ENCODE assay signal across 8 mouse cellular contexts in the genomic region with DNA sequence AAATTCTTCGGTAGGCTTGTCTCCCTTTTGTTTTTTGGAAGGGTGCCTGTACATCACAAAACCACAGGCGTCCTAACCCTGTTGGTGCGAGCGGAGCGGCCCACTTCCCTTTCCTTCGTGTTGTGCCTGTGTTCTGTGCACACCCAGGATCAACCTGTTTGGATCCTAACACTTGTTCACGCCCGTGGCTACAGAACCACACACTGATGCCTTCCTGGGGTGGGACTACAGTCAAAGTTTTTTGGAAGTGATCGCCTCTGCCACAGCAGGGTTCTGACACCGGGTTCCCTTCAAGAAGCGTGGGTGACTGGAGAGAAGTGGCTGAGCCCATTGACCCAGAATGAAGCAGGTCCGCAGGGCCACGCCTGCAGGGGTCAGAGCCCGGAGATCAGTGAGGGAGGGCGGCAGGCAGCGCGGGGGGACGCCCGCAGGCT. TPM values are rescaled to one million over a fixed set of nuclear protein-coding genes. Genes with fewer than 3 reads are reported as not detected.
DNase-seq lines count a peak whose midpoint lies in the region; ATAC-seq and TF ChIP-seq lines count a peak whose summit lies in the region.

No protein-coding gene starts in this region.

- no peaks in the 10 kb centered on the region for H3K27me3 ChIP-seq in heart, embryonic 15.5 days
- H3K27me3 ChIP-seq in erythroblast, embryonic 14.5 days (ENCODE audit: control insufficient read depth), result no peaks in the 10 kb centered on the region
- H3K27me3 ChIP-seq in limb, embryonic 15.5 days, result no peaks in the 10 kb centered on the region

- peak overlapping the region; percentile 63 for H3K4me2 ChIP-seq in heart, embryonic 15.5 days
- H3K4me2 ChIP-seq in limb, embryonic 15.5 days, result peak overlapping the region; percentile 64

- peak overlapping the region; percentile 95 for H3K9ac ChIP-seq in heart, embryonic 15.5 days
- peak overlapping the region; percentile 93 for H3K9ac ChIP-seq in ES-E14 (ENCODE audit: insufficient read depth, low read depth, low read length, poor library complexity, severe bottlenecking)
- peak overlapping the region; percentile 66 for H3K9ac ChIP-seq in limb, embryonic 15.5 days

- no peak for DNase-seq in heart, postnatal 25 days (ENCODE audit: low spot score)
- no peak for DNase-seq in ES-E14 (ENCODE audit: low read depth, low spot score)
- DNase-seq in skeletal muscle tissue, adult 2 months (ENCODE audit: low read depth, low spot score), result peak; percentile 13
- DNase-seq in urinary bladder, adult 18-20 months (ENCODE audit: low spot score in 2 of 2), result no peak
- no peak for DNase-seq in thymus, postnatal 36 days

- H3K4me3 ChIP-seq in heart, embryonic 15.5 days, result peak overlapping the region; percentile 94
- H3K4me3 ChIP-seq in ES-E14 (ENCODE audit: insufficient read depth in 1 of 2, low read depth in 1 of 2, low read length in 2 of 2, poor library complexity in 1 of 2, severe bottlenecking in 1 of 2), result peak overlapping the region; percentile 96 to 99
- H3K4me3 ChIP-seq in erythroblast, embryonic 14.5 days (replicated peaks), result peak overlapping the region; percentile 86
- H3K4me3 ChIP-seq in limb, embryonic 15.5 days, result peak overlapping the region; percentile 86

- peaks cover 17% of the 10 kb centered on the region for H3K4me1 ChIP-seq in heart, embryonic 15.5 days (replicated peaks)
- H3K4me1 ChIP-seq in ES-E14 (ENCODE audit: control insufficient read depth in 2 of 2, insufficient read depth in 2 of 2, low read length in 2 of 2, poor library complexity in 1 of 2), result peaks cover 5 to 6% of the 10 kb centered on the region in 2 experiments
- peaks cover 49% of the 10 kb centered on the region for H3K4me1 ChIP-seq in erythroblast, embryonic 14.5 days (ENCODE audit: control insufficient read depth)
- H3K4me1 ChIP-seq in limb, embryonic 15.5 days, result peaks cover 14% of the 10 kb centered on the region

- peak overlapping the region; percentile 96 for H3K27ac ChIP-seq in heart, embryonic 15.5 days
- peak overlapping the region; percentile 46 for H3K27ac ChIP-seq in ES-E14 (ENCODE audit: insufficient read depth, low read depth, low read length, poor library complexity, severe bottlenecking)
- H3K27ac ChIP-seq in limb, embryonic 15.5 days, result peak overlapping the region; percentile 94

- intact Hi-C loops in heart, postnatal 25 days (cut with DNase I), result loop anchor here (2.0 kb wide), 1 partner anchor 31 kb away; a partner anchor contains a TSS

- peaks cover 24% of the 10 kb centered on the region for H3K36me3 ChIP-seq in heart, embryonic 15.5 days
- H3K36me3 ChIP-seq in ES-E14 (ENCODE audit: control insufficient read depth, insufficient read depth, low read length, poor library complexity, severe bottlenecking), result no peaks in the 10 kb centered on the region; the same call in 1 of the 2 replicates
- H3K36me3 ChIP-seq in erythroblast, embryonic 14.5 days (ENCODE audit: control insufficient read depth), result peaks cover 5% of the 10 kb centered on the region
- peaks cover 12% of the 10 kb centered on the region for H3K36me3 ChIP-seq in limb, embryonic 15.5 days

- in situ Hi-C loops in ES-E14 (cut with MboI; ENCODE audit: low sequenced_read_pairs in 2 of 2, unreplicated experiment in 2 of 2), result no loop called here

- under 1% methylated on average over 19 of the region's 19 CpGs for WGBS in heart, embryonic 15.5 days
- under 1% methylated on average over 19 of the region's 19 CpGs for WGBS in limb, embryonic 15.5 days

- H3K9me3 ChIP-seq in heart, embryonic 15.5 days (replicated peaks), result no peaks in the 10 kb centered on the region
- H3K9me3 ChIP-seq in ES-E14 (ENCODE audit: control insufficient read depth, insufficient read depth, low read depth, low read length), result no peaks in the 10 kb centered on the region
- H3K9me3 ChIP-seq in erythroblast, embryonic 14.5 days (ENCODE audit: control insufficient read depth, low read length), result no peaks in the 10 kb centered on the region
- H3K9me3 ChIP-seq in limb, embryonic 15.5 days, result no peaks in the 10 kb centered on the region

- ATAC-seq in heart, embryonic 15.5 days (replicated peaks; ENCODE audit: insufficient number of reproducible peaks, insufficient read depth, low FRiP score, low read depth), result peak; percentile 23
- peak; percentile 41 for ATAC-seq in limb, embryonic 15.5 days (ENCODE audit: insufficient number of reproducible peaks, low FRiP score, low TSS enrichment, low read depth)

TF ChIP-seq in ES-E14, 5 proteins besides CTCF, POLR2A, EP300 and RAD21:
- TF ChIP-seq MAFK (IDR thresholded peaks at IDR 0.05; ENCODE audit: insufficient read depth, low read depth, low read length), result no peak
- no peak; the same call in 1 of the 2 replicates for TF ChIP-seq HCFC1 (IDR thresholded peaks at IDR 0.05; ENCODE audit: borderline replicate concordance, insufficient read depth, low read length)
- TF ChIP-seq ZNF384 (IDR thresholded peaks at IDR 0.05; ENCODE audit: low read depth, low read length), result no peak
- TF ChIP-seq CHD2 (IDR thresholded peaks at IDR 0.05; ENCODE audit: low read depth, low read length), result no peak
TF ChIP-seq in ES-E14: peak in this region for 0.

RNA-seq across cellular contexts. Expression of a gene that starts 0.5 kb away (rescaled TPM):
- 236 and 304 TPM in 2 replicates for polyA plus RNA-seq in heart, embryonic 15.5 days (2015; fragmentation: Nextera tagmentation; extraction: Ambion mirVana)
- 1,000 to 10,000 TPM; 1,031 to 1,101 TPM for total RNA-seq in heart, postnatal 25 days (2021)
- 94.5 and 101 TPM in 2 replicates for total RNA-seq in ES-E14 (2012; rRNA removed)
- polyA plus RNA-seq in erythroblast, embryonic 14.5 days (2012), result 0.07 and 0.27 TPM in 2 replicates
- 68.9 and 83.0 TPM in 2 replicates for polyA plus RNA-seq in limb, embryonic 15.5 days (2015; fragmentation: Nextera tagmentation; extraction: Ambion mirVana)

RNA-seq across cellular contexts. Expression of a gene that starts 29.3 kb away (rescaled TPM):
- 0.52 and 0.62 TPM in 2 replicates for polyA plus RNA-seq in heart, embryonic 15.5 days (2015; fragmentation: Nextera tagmentation; extraction: Ambion mirVana)
- under 1 TPM; 0.05 to 0.14 TPM for total RNA-seq in heart, postnatal 25 days (2021)
- total RNA-seq in ES-E14 (2012; rRNA removed), result 0.09 and 0.16 TPM in 2 replicates
- 0.01 TPM in 1 of 2 replicates, not detected in the other for polyA plus RNA-seq in erythroblast, embryonic 14.5 days (2012)
- 0.50 and 0.73 TPM in 2 replicates for polyA plus RNA-seq in limb, embryonic 15.5 days (2015; fragmentation: Nextera tagmentation; extraction: Ambion mirVana)

RNA-seq across cellular contexts. Expression of a gene that starts 31.1 kb away (rescaled TPM):
- 47.5 and 53.4 TPM in 2 replicates for polyA plus RNA-seq in heart, embryonic 15.5 days (2015; fragmentation: Nextera tagmentation; extraction: Ambion mirVana)
- 10 to 100 TPM; 89.2 to 99.7 TPM for total RNA-seq in heart, postnatal 25 days (2021)
- 243 and 307 TPM in 2 replicates for total RNA-seq in ES-E14 (2012; rRNA removed)
- polyA plus RNA-seq in erythroblast, embryonic 14.5 days (2012), result 0.82 and 1.2 TPM in 2 replicates
- 45.9 and 49.6 TPM in 2 replicates for polyA plus RNA-seq in limb, embryonic 15.5 days (2015; fragmentation: Nextera tagmentation; extraction: Ambion mirVana)

RNA-seq across cellular contexts. Expression of a gene that starts 38.0 kb away (rescaled TPM):
- 0.09 and 0.14 TPM in 2 replicates for polyA plus RNA-seq in heart, embryonic 15.5 days (2015; fragmentation: Nextera tagmentation; extraction: Ambion mirVana)
- under 1 TPM; 0.08 TPM for total RNA-seq in heart, postnatal 25 days (2021)
- total RNA-seq in ES-E14 (2012; rRNA removed), result 1.4 and 2.0 TPM in 2 replicates
- not detected in 2 replicates for polyA plus RNA-seq in erythroblast, embryonic 14.5 days (2012)
- polyA plus RNA-seq in limb, embryonic 15.5 days (2015; fragmentation: Nextera tagmentation; extraction: Ambion mirVana), result 0.08 and 0.09 TPM in 2 replicates

Comparison
In these comparisons a context has a peak if more than half of its experiments do, and no peak if none do; other contexts are left out.
1. H3K27ac ChIP-seq: peak in every context shown above with its lines; median percentile 96 in heart, embryonic 15.5 days; 94 in limb, embryonic 15.5 days; 46 in ES-E14.
2. RNA of a gene that starts 0.5 kb away (polyA plus RNA-seq): 236 to 304 TPM in heart, embryonic 15.5 days and 68.9 to 83.0 TPM in limb, embryonic 15.5 days; 0.07 to 0.27 TPM in erythroblast, embryonic 14.5 days; every median in the first group is over 10 times any median in the second.
3. RNA of a gene that starts 31.1 kb away (polyA plus RNA-seq): 47.5 to 53.4 TPM in heart, embryonic 15.5 days and 45.9 to 49.6 TPM in limb, embryonic 15.5 days; 0.82 to 1.2 TPM in erythroblast, embryonic 14.5 days; every median in the first group is over 10 times any median in the second.
4. Peak in every context shown above with its lines, with median percentiles within 50 percentile points of each other: H3K4me3 ChIP-seq and H3K9ac ChIP-seq.